Mouse (Mus musculus) stomach, postnatal 0 days (tissue): Measurements from ENCODE around the gene Bmp7. TPM values are rescaled to one million over a fixed set of nuclear protein-coding genes. Genes with fewer than 3 reads are reported as not detected.
A peak's percentile ranks its signal among the peaks of the same experiment; 100 is the strongest.

Experiments
- ATAC-seq: fragments of 200-750 bp; cut with Nextera tagmentation; 2 replicates; pipeline ENCODE4 v1.8.0; 2017; ENCODE audit not compliant: low FRiP score, low TSS enrichment
- DNase-seq: peaks from one replicate; pipeline ENCODE4 v3.0.0-alpha.2; 2016; ENCODE audit warnings: low spot score
- H3K27ac ChIP-seq: fragments of 300-500 bp; sonication (generic); replicated peaks from 2 replicates; pipeline ENCODE4 v1.5.1; 2014; ENCODE audit warnings: mild to moderate bottlenecking, control low read depth
- H3K27me3 ChIP-seq: fragments of 300-500 bp; sonication (generic); 2 replicates; pipeline ENCODE4 v1.6.1; 2014; ENCODE audit warnings: low read length; ENCODE audit not compliant: control insufficient read depth, insufficient read depth
- H3K36me3 ChIP-seq: fragments of 300-500 bp; sonication (generic); 2 replicates; pipeline ENCODE4 v1.6.1; 2014; ENCODE audit warnings: low read length, mixed read lengths; ENCODE audit not compliant: control insufficient read depth, insufficient read depth
- H3K4me1 ChIP-seq: fragments of 300-500 bp; sonication (generic); replicated peaks from 2 replicates; pipeline ENCODE4 v1.6.1; 2014; ENCODE audit warnings: antibody characterized with exemption; ENCODE audit not compliant: control insufficient read depth, insufficient read depth
- H3K4me2 ChIP-seq: fragments of 300-500 bp; sonication (generic); replicated peaks from 2 replicates; pipeline ENCODE4 v1.6.1; 2014; ENCODE audit warnings: low read depth, mild to moderate bottlenecking, control low read depth, moderate library complexity
- H3K4me3 ChIP-seq: fragments of 300-500 bp; sonication (generic); 2 replicates; pipeline ENCODE4 v1.5.1; 2014; ENCODE audit warnings: low read depth, low read length, control low read depth
- H3K9ac ChIP-seq: fragments of 300-500 bp; sonication (generic); 2 replicates; pipeline ENCODE4 v1.6.1; 2014; ENCODE audit warnings: mild to moderate bottlenecking, low read length, control low read depth, mixed read lengths
- H3K9me3 ChIP-seq: fragments of 300-500 bp; sonication (generic); 2 replicates; pipeline ENCODE4 v1.6.1; 2016; ENCODE audit warnings: low read length; ENCODE audit not compliant: control insufficient read depth
- CTCF ChIP-seq: IDR thresholded peaks from 2 replicates; pipeline ENCODE4 v1.5.1; 2016; ENCODE audit warnings: antibody characterized with exemption, low read depth, mild to moderate bottlenecking, moderate library complexity
- EP300 ChIP-seq: optimal IDR thresholded peaks from 2 replicates; pipeline ENCODE3; 2016; ENCODE audit warnings: antibody characterized with exemption
- WGBS: fragments of 180-500 bp; shearing (Covaris S2); extraction: QIAGEN DNeasy Blood & Tissue Kit; methylation state at CpG from one replicate; pipeline ENCODE4 v1.1.7; 2014; 5-methylcytosine and 5-hydroxymethylcytosine counted together
- polyA plus RNA-seq: library from polyadenylated mRNA; unstranded; fragments of >200 nt; fragmentation: Nextera tagmentation; extraction: Ambion mirVana; gene quantifications from 2 replicates; pipeline ENCODE4 v1.2.1, GENCODE M21; 2015

Gene Bmp7
- polyA plus RNA-seq, 1 experiment from 2014 or later, result 8.2 TPM

- DNase-seq (no peak), ATAC-seq (no peak)
- Histone ChIP-seq H3K27me3 (no peaks in the 10 kb centered on the region), H3K4me3 (no peak overlapping the region), H3K27ac (no peak overlapping the region), H3K4me2 (no peak overlapping the region), H3K4me1 (no peaks in the 10 kb centered on the region), H3K9me3 (no peaks in the 10 kb centered on the region), H3K36me3 (no peaks in the 10 kb centered on the region), H3K9ac (no peak overlapping the region)
- TF ChIP-seq EP300 (no peak), CTCF (no peak)
- 45% methylated on average over 11 of the region's 11 CpGs for WGBS
Measured at GRCm38 (mm10) chr2:172950722-172951121, 10.6 kb upstream of the Bmp7 start.

- Histone ChIP-seq H3K9me3 (no peaks in the 10 kb centered on the region), H3K36me3 (no peaks in the 10 kb centered on the region), H3K4me2 (no peak overlapping the region), H3K27ac (no peak overlapping the region), H3K4me3 (no peak overlapping the region), H3K9ac (no peak overlapping the region), H3K27me3 (no peaks in the 10 kb centered on the region), H3K4me1 (no peaks in the 10 kb centered on the region)
- TF ChIP-seq CTCF (no peak), EP300 (no peak)
- DNase-seq (no peak), ATAC-seq (no peak)
- 65% methylated on average over 9 of the region's 9 CpGs for WGBS
Measured at GRCm38 (mm10) chr2:172950119-172950676, 10.1 kb upstream of the Bmp7 start.

GRCm38 (mm10) chr2:172949051-172949450 lies 8.9 kb upstream of the Bmp7 start:
- ATAC-seq (no peak), DNase-seq (no peak)
- Histone ChIP-seq H3K27me3 (no peaks in the 10 kb centered on the region), H3K4me3 (no peak overlapping the region), H3K9me3 (no peaks in the 10 kb centered on the region), H3K4me1 (no peaks in the 10 kb centered on the region), H3K4me2 (no peak overlapping the region), H3K36me3 (no peaks in the 10 kb centered on the region), H3K9ac (no peak overlapping the region), H3K27ac (no peak overlapping the region)
- peak; percentile 66 for TF ChIP-seq CTCF
- no peak for TF ChIP-seq EP300
- WGBS, result 39% methylated on average over 5 of the region's 5 CpGs

GRCm38 (mm10) chr2:172940799-172941163 lies 660 bp upstream of the Bmp7 start:
- Histone ChIP-seq H3K27me3 (no peaks in the 10 kb centered on the region), H3K36me3 (no peaks in the 10 kb centered on the region), H3K9ac (no peak overlapping the region), H3K27ac (no peak overlapping the region; the same call in 1 of the 2 replicates), H3K4me1 (peaks cover 5% of the 10 kb centered on the region; the same call in 1 of the 2 replicates), H3K4me2 (peak overlapping the region; percentile 92), H3K4me3 (peak overlapping the region; percentile 56), H3K9me3 (no peaks in the 10 kb centered on the region)
- ATAC-seq, result peak; percentile 0; the same call in 1 of the 2 replicates
- TF ChIP-seq CTCF (no peak), EP300 (no peak)
- DNase-seq, result no peak
- 1% methylated on average over 13 of the region's 13 CpGs for WGBS

GRCm38 (mm10) chr2:172939639-172940002 lies 500 bp downstream of the Bmp7 start:
- Histone ChIP-seq H3K9me3 (no peaks in the 10 kb centered on the region), H3K27ac (peak overlapping the region; percentile 76), H3K36me3 (no peaks in the 10 kb centered on the region), H3K27me3 (no peaks in the 10 kb centered on the region), H3K4me2 (peak overlapping the region; percentile 92), H3K4me1 (peaks cover 10% of the 10 kb centered on the region), H3K9ac (peak overlapping the region; percentile 61), H3K4me3 (peak overlapping the region; percentile 56)
- TF ChIP-seq CTCF (no peak), EP300 (no peak)
- DNase-seq (peak; percentile 29), ATAC-seq (no peak; the same call in 1 of the 2 replicates)
- under 1% methylated on average over 26 of the region's 26 CpGs for WGBS

- H3K27me3 ChIP-seq, result no peaks in the 10 kb centered on the region
Measured at GRCm38 (mm10) chr2:172938761-172939638, 1.1 kb downstream of the Bmp7 start.

More at GRCm38 (mm10) chr2:172938761-172939638, 1.1 kb downstream of the Bmp7 start:
- peak; percentile 61 for ATAC-seq
- Histone ChIP-seq H3K4me2 (peak overlapping the region; percentile 92), H3K4me3 (peak overlapping the region; percentile 56), H3K9ac (peak overlapping the region; percentile 61), H3K36me3 (no peaks in the 10 kb centered on the region), H3K9me3 (no peaks in the 10 kb centered on the region), H3K27ac (peak overlapping the region; percentile 76), H3K4me1 (peaks cover 10% of the 10 kb centered on the region)
- 2% methylated on average over 57 of the region's 57 CpGs for WGBS
- peak; percentile 75 for DNase-seq
- peak; percentile 59 for TF ChIP-seq CTCF
- no peak for TF ChIP-seq EP300
